Mouse (Mus musculus) B cell, adult 2 months (primary cell): ENCODE data around the gene Sorbs1.

Experiments used
- DNase-seq, 2 experiments: peaks; one replicate each; pipeline ENCODE4 v3.0.0; 2022

The Sorbs1 gene

DNA sequence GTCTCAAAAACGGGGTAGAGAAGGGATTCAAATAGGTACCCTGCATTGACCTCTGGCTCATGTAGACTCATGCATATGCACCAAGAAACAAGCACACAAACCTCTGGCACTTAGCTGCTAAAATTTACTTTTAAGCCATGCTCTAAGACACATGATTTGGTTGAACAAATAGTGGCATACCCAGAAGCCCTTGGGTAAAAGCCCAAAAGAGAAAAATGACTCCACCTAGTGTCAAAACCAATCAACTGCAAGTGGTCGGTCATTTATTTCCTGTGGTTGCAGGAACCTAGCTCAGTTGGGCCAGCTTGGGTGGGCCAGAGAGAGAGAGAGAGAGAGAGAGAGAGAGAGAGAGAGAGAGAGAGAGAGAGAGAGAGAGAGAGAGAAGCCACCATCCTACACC is 109.0 kb downstream of the Sorbs1 start:
- peak; percentile 18 to 35 for DNase-seq

DNA sequence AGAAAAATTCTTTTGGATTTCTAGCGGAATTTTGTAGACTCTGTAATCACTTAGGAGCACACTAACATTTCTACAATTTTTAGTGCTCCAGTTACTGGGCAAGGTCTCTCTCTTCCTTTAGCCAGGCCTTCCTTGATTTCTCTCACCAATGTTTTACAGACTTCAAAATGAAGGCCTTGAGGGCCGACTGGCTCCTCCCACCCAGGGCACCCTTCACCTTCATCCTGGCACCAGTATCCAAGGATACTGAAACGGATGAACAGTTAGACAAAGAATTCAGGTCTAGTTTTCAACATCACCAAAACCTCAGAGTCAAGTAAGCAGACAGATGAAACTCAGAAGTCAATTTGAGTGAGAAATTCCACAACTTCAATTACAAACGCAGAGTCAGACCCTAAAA is 109.6 kb downstream of the Sorbs1 start:
- DNase-seq: no peak

DNA sequence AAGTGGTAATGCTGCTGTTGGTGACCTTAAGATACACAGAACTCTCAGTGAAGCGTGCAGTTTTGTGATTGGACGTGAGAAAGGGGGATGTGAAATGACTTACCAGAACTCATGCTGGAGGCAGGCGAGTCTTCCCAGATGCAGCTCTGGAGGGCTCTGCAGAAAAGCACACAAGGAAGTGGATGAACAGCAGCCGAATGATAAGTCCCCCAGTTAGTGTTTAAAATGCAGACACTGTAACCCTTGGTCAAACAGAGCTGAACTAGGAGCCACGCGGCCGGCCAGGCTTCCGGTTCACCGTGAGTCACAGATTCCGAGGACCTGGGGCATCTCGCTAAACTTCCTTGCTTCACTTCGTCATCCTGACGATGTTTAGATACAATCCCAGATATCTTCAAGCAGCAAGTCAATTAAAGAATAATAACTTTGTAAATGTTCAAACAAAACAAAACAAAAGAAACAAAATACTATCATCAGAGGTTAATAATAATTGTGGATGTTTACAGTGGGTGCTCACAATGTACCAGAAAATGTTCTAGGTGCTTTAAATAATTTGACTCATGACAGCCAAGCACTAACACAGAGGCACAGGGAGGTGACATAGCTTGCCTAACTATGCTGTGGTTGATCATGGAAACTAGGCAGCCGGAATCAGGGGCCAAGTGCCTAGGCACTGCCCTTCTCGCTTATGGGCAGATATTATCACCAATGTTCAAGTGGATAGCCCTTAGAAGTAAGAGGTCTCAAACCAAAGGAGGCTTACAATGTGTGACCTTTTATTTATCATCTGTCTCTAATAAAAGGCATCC is 111.2 kb downstream of the Sorbs1 start:
- peak; percentile 27 to 47 for DNase-seq

DNA sequence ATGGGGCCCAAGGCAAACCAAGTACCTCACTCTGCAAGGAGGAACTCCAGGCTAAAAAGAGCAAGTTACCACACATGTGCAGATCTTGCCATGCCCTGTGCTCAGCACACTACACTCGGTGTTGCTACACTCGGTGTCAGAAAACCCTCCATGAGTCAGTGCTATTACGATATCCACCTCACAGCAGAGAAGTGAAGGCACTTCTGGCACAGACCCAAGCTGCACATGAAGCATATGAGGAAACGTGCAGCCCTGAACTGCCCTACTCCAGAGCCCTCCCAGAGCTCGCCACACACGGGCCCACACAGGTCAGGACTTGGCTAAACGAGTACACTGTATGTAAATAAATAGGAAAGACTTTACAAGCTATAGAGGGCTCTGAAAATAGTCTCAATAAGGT is 112.4 kb downstream of the Sorbs1 start:
- peak in 1 of 2 experiments; percentile 9 for DNase-seq

DNA sequence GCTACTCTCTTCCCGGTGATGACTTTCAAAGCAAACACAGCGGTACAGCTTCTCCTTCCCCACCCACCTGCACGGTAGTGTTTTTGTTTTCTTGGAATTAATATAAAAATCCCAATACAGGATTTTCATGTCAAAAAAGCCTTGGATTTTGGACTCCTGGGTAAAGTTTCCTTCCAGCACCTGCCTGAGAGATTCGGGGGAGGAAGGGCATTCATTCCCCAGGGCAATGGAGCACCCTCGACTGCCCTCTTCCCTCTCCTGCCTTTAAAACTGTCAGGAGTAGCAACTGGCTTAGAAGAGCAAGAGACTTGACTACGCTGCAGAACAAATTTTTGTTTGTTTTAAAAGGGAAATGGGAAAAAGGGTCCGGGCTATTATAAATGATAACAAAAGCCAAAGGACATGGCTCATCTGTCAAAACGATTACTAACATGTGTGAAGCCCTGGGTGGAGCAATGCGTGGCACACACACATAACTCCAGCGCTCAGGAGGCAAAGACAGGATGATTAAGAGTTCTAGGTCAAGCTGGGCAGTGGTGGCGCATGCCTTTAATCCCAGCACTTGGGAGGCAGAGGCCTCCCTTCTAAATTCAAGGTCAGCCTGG is 113.1 kb downstream of the Sorbs1 start:
- DNase-seq: no peak

DNA sequence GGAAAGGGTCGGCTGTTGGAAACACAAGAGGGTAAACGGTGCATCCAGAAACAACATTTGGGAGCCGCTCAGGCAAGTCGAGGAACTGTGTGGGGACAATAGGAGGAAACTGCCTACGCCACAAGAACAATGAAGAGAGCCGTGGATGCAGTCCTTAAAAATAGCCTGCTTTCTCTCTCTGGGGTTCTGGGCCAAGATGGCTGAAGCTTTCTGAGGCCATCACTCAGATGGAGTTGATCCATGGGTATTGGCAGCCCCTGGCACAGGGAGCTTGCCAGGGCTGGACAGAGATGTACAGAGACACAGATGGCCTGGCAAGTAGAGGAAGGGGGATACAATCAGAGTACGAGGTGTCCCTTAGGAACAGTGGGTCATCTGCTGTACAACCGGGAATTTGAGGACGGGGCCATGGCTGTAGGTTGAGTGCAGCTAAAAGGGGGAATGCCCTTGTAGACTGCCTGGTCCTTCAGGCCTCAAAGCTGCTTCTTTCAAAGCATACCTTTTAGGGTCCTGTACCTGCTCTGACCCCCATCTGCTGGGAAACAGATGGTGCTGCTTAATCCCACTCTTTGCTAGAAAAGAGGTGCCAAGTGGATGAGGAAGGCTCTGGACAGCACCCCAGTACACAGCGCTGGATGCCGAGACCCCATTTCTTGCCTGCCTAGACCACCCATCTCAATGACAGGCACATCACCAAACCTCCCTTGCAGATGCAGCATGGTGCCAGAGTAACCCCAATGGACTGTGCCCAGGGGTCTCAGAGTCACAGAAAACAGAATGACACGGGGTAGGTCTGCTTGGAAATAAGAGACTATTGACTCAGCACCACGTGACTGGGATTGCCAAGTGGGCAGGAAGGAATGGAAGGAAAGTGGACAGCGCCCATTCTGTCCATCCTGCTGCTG is 117.6 kb downstream of the Sorbs1 start:
- no peak for DNase-seq

DNA sequence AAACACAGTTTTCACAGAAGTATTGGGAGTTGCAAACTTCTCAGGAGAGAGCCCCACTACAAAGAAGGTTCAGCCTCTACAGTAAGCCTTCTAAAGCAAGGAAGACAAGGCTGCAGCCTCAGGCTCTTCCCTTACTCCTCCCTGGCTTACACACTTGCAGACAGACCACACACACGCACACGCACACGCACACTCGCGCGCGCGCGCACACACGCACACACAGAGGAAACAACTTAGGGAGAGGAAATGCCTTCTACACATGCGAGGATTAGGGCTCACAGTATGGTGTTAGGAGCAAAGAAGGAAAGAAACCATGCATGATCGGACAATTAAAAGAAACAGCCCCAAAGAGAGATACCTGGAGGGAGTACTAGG is 118.3 kb downstream of the Sorbs1 start:
- no peak for DNase-seq

DNA sequence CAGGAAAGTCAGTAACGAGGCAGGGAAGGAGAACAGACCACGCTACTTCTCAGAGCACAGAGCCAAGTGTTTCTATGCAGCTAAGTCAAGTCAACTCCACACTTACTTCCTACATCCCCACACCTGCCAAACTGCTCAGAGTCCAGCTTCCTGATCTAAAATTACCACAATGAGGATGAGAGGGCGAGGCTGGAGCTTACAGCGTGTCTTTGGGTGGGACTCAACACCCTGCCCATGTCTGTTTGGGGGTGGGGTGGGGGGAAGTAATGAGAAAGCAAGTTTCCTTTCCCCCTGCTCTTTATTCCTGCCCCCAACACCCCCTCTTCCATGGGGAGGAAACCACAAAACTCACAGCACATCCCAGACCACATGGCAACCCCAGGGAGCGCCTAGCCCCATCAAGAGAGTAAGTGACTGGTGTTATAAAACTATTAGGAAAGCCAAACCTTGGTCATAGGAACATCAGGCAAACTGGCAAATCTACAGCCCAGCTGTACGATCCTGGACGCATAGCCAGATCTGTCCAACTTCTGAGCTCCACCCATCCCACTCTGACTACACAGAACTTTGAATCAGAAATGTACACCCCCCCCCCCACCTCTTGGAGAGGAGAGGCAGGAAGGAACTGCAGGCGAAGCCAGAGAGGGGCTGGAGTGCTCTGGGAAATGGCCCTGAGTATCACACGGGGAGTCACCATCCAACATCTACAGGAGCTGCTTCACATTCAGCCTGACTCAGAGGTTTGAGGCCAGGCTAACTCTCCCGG is 118.8 kb downstream of the Sorbs1 start:
- no peak for DNase-seq

DNA sequence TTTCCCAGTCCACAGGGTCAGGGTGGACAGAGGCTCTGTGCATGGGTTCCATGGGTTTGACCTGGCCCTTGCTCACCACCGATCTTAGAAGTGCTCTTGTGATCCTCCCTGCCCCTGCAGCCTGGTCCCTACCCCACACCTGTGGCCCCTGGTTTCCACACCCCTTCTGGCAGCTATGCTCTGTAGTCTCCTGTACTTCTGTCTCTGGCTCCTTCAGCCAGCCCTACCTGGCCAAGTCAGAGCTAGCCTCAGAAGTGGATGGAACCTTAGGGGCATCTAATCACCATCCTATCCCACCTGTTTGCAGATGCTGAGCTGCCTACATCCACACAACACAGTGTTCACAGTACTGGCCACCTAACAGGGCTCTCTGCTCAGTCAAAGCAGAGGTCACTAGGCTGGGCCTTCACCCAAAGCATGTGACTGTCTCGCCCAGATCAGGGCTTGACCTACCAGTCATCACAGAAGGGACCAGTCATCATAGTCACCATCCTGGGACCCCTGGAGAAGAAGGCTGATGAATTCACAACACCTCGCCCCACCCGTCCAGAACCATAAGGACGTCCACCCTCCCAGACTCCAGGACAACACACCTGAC is 120.7 kb downstream of the Sorbs1 start:
- no peak for DNase-seq

DNA sequence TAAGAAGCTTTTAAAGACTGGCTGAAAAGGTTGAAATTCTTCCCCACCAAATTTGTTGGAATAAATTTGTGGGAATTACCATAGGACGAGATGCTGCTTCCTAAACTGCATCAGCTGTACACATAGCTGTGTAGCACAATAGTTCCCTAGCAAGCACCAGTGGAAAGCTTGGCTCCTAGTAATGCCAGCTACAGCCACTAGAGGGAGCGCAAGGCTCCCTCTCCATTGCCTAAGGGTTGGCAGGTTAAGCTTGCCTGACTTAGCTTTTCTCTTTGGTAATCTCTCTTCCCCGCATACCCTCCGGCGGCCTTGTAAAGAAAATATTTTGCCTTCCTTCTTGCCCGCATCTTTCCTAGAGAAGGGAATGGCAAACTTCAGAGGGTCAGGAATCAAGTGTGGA is 122.1 kb downstream of the Sorbs1 start:
- DNase-seq: peak; percentile 81 to 82

DNA sequence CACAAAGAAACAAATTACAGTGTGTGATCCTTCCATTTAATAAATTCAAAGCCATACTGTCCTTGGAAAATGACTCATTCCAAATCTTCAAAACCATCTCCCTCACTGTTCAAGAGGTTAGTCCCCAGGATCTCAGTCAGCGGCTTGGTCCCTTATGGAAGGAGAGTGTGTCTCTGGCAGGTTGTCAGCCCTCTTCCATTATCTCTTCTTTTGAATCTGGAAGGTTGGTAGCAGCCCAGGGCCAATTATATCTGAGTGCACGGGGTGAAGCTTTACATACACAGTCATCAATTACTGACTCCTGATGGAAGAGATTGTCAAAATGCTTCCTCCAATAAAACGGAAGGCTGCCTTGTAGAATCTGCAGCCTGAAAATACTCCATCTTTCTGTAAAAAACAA is 126.7 kb downstream of the Sorbs1 start:
- no peak for DNase-seq

DNA sequence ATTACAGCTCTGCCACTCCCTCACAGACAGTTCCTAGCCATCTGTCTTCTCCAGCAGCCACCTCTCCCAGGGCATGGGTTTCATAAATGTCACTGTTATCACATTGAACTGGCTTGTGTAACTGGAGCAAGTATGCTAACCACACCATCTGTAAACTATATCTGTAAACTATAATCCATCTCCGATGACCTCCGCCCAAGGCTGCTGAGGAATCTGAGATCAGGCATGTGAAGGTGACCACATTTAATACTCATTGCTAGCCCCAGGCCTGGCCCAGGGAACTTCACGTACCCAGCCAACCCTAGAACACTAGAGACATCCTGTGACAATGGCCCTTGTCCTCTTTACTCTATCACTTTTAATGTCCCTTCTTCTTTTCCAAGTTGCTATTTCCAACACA is 128.2 kb downstream of the Sorbs1 start:
- DNase-seq: no peak

DNA sequence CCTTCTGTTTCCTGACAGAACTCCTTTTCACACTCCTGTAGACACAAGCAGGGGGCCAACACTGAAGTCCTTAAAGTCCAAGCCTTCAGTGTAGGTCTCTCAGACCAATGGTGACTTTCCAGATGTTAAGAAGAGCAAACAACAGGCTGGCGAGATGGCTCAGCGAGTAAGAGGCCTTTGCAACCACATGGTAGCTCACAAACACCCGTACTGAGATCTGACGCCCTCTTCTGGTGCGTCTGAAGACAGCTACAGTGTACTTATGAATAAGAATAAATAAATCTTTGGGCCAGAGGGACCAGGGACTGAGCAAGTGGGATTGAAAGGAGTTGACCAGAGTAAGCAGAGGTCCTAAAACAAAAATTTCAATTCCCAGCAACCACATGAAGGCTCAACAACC is 129.6 kb downstream of the Sorbs1 start:
- DNase-seq: peak in 1 of 2 experiments; percentile 6

DNA sequence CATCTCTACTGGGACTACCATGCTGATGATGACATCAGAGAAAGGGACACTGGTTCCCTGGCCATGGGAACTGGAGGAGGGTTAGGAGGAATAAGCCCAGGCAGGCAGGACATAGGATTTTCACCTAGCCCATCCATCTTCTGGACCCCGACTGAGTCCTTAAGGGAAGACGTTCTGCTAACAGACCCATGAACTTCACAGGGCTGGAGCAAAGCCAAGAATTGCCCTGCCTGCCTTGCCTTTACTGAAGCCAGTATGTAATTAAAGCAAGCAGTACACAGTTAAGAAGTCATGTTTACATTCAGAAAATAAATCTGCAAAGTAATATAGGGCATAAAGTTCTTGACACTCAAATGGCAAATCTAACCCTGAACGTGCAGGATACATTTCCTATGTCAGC is 132.9 kb downstream of the Sorbs1 start:
- DNase-seq: no peak

DNA sequence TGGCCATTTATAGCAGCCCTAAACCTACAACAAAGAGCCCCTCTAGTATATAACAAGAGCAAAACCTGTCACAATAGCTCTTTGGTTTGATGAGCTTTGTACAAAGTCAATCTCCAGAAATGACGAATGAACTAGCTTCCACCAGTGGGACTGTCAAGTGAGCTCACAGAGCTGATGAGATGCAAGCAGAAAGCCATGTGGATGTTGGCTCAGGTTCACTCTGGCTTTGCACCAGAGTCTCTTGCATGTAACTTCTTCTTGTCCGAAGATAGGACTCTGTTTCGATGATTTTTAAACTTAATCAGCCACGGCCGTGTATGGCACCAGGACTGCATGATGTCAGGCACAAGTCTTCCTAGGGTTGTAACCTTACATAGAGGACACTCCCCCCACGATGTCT is 133.6 kb downstream of the Sorbs1 start:
- no peak for DNase-seq

DNA sequence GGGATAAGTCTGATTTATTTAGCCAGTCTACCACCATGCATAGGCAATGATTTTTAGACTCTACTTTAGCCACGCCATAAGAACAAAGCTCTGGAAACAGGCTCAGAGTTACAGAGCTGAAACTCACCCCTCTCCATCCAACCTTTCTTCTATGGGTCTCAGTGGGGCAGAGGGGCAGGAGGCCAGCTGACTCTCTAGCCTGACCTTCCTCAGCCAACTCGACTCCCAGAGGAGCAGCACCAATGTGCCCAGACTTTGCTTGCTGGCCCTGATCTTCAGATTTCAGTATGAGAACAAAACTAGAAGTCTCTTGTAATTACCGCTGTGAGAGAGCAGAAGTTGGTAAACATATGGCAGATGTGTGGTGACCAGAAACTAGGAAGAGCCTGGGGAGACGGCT is 134.5 kb downstream of the Sorbs1 start:
- no peak for DNase-seq

DNA sequence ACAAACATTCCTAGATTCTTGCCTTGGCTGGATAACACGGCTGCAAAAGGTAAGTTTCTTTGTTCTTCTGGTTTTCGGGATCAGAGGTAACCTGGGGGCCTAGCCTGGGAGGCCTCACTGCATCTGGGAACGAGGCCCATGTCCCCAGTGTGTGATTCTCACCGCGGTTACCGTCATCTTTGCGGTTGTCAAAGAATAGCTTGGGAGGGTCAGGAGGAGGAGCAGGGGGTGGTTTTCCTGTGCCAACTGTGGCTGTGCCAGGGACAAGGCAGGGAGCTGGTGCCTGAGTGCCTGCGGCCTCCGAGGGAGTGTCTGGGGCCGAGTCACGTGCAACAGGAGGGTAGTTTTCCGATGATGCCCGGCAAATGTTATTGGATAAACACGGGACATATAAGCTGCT is 135.9 kb downstream of the Sorbs1 start:
- DNase-seq: no peak

DNA sequence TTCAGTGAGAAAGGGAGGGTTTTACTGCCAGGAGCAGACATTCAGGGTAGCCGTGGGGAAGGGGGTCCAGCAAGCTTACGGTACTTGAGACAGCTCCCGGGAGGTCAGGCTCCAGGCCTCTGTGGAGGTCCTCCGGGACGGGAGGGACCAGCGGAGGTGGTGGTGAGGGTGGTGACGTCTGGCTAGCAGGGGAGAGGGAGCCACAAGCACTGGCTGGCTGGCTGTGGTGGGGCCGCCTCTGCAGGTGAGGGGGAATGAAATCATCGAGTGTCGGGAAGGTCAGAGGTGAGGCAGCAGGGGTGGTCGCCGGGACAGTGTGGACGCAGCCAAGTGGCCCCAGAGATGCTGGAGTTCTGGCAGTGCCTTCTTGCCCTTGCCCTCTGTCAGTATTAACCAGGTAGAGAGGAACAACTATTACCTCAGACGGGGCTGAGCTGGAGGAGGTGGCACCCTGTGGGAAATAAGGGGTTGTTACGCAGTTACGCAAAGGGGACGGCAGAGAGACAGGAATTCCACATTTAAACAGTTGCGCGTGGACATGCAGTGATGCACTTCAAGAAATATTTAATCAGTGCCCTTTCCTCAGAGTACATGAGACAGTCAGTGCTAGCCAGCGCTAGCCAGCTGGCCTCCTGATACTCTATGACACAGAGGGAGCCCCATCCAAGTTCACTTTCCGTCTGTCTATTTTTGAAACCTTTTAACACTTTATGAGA is 136.9 kb downstream of the Sorbs1 start:
- no peak for DNase-seq

DNA sequence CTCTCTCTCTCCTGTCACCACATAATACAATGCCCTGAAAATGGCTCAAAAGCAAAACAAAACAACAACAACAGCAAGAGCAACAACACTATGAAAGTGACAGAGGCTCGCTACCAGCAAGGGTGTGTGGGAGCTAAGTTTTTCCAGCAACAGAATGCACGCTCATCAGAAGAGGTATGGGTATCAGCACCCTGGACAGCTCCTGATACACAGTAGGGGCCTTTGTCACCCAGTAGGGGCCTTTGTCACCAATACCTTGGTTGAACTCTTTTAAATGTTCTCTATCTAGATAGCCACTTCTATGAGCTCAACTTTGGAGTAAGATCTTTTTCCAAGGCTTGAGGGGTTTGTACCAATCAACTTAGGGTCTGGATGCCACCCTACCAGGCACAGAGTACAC is 138.9 kb downstream of the Sorbs1 start:
- no peak for DNase-seq

DNA sequence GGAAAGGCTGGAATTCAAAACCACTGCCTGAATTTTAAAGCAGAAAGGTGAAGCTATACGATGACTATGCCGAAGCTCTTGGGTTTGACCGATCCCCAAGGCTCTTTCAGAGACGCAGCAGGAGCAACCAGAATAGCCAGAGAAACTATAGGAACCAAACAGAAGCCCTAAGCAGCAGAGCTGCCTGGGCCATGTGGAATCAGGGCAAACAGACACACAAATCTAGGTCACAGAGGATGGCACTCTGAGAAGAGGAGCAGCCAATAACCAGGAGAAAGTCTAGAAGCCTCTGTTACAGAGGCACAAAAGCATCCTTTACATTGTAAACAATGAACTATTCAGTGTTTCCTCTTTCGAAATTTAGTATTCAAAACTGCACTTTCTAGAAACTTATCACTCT is 140.9 kb downstream of the Sorbs1 start:
- DNase-seq: no peak

DNA sequence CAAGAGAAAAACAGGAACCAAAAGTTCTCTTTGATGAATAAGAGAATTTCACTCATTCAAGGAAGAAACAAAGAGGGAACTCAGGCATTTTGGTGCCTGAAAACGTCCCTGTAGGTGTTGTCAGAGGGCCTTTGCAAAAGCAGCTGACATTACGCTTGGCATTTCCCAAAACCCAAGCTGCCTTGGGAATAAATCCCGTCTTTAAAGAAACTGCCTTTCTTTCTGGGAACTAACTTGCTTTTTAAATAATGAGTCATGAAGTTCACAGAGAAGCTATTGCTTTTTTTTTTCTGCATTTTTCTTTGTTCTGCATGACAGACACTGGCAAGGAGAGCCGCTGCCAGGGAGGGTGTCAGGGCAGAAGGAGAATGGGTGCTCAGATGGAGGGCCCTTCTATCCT is 141.7 kb downstream of the Sorbs1 start:
- DNase-seq: no peak
